Mouse (Mus musculus): ENCODE data around the gene Rpl18a. TPM values are rescaled to one million over a fixed set of nuclear protein-coding genes. Genes with fewer than 3 reads are reported as not detected.

The Rpl18a gene
- polyA plus RNA-seq, 1 experiment: 3,709 TPM

- Histone ChIP-seq H3K27ac (ENCODE audit: insufficient read depth, low read depth, low read length) (no peak overlapping the region), H3K4me1 (ENCODE audit: control insufficient read depth, insufficient read depth, low read length) (no peaks in the 10 kb centered on the region), H3K27me3 (replicated peaks; ENCODE audit: control insufficient read depth, insufficient read depth, low read length) (no peaks in the 10 kb centered on the region), H3K4me3 (ENCODE audit: insufficient read depth, low read depth, low read length) (no peak overlapping the region), H3K36me3 (ENCODE audit: control insufficient read depth, insufficient read depth, low read length) (no peaks in the 10 kb centered on the region)
- 76% methylated on average over 5 of the region's 5 CpGs for WGBS
- TF ChIP-seq CTCF (conservative IDR thresholded peaks at IDR 0.05; ENCODE audit: insufficient read depth, insufficient read length, low read depth, low read length) (no peak), POLR2A (IDR thresholded peaks at IDR 0.05; ENCODE audit: low read depth, low read length) (no peak)
- no peak for DNase-seq
Observed at GRCm38 (mm10) chr8:70928778-70929322, 31.6 kb upstream of the Rpl18a start.

- no peak for DNase-seq
- H3K27me3 ChIP-seq (replicated peaks; ENCODE audit: control insufficient read depth, insufficient read depth, low read length): no peaks in the 10 kb centered on the region
- no peaks in the 10 kb centered on the region for H3K4me1 ChIP-seq (ENCODE audit: control insufficient read depth, insufficient read depth, low read length)
- TF ChIP-seq POLR2A (IDR thresholded peaks at IDR 0.05; ENCODE audit: low read depth, low read length) (no peak), CTCF (conservative IDR thresholded peaks at IDR 0.05; ENCODE audit: insufficient read depth, insufficient read length, low read depth, low read length) (no peak)
- H3K36me3 ChIP-seq (ENCODE audit: control insufficient read depth, insufficient read depth, low read length): no peaks in the 10 kb centered on the region
- no peak overlapping the region for H3K4me3 ChIP-seq (ENCODE audit: insufficient read depth, low read depth, low read length)
- no peak overlapping the region for H3K27ac ChIP-seq (ENCODE audit: insufficient read depth, low read depth, low read length)
- WGBS: 82% methylated on average over 3 of the region's 3 CpGs
Observed at GRCm38 (mm10) chr8:70928096-70928495, 30.9 kb upstream of the Rpl18a start.

- H3K27me3 ChIP-seq (replicated peaks; ENCODE audit: control insufficient read depth, insufficient read depth, low read length): no peaks in the 10 kb centered on the region
- WGBS: 81% methylated on average over 5 of the region's 5 CpGs
- H3K36me3 ChIP-seq (ENCODE audit: control insufficient read depth, insufficient read depth, low read length): no peaks in the 10 kb centered on the region
- DNase-seq: no peak
- H3K27ac ChIP-seq (ENCODE audit: insufficient read depth, low read depth, low read length): no peak overlapping the region
- TF ChIP-seq POLR2A (IDR thresholded peaks at IDR 0.05; ENCODE audit: low read depth, low read length) (no peak), CTCF (conservative IDR thresholded peaks at IDR 0.05; ENCODE audit: insufficient read depth, insufficient read length, low read depth, low read length) (no peak)
- H3K4me1 ChIP-seq (ENCODE audit: control insufficient read depth, insufficient read depth, low read length): no peaks in the 10 kb centered on the region
- H3K4me3 ChIP-seq (ENCODE audit: insufficient read depth, low read depth, low read length): no peak overlapping the region
Observed at GRCm38 (mm10) chr8:70926396-70926795, 29.2 kb upstream of the Rpl18a start.

DNA sequence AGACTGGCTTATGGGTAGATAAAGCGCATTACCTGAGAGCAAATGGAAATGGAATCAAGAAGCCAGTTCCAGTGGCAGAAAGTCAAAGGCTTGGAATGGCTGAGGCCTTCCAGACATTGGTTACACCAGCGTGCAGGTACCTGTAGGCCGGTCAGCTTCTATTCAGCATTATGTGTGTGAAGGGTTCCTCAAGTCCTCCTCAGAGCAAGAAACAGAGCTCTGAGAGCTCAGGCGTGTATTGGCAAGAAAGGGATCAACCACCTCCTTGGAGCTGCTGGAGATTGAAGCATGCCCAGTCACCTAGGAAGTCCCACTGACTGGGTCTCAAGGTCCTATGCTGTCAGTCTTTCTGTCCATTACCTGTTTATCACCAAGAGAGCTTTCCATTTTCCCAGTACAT lies 28.5 kb upstream of the Rpl18a start:
- Histone ChIP-seq H3K27ac (ENCODE audit: insufficient read depth, low read depth, low read length) (no peak overlapping the region), H3K36me3 (ENCODE audit: control insufficient read depth, insufficient read depth, low read length) (no peaks in the 10 kb centered on the region), H3K27me3 (replicated peaks; ENCODE audit: control insufficient read depth, insufficient read depth, low read length) (no peaks in the 10 kb centered on the region), H3K4me1 (ENCODE audit: control insufficient read depth, insufficient read depth, low read length) (no peaks in the 10 kb centered on the region), H3K4me3 (ENCODE audit: insufficient read depth, low read depth, low read length) (no peak overlapping the region)
- no peak for TF ChIP-seq CTCF (conservative IDR thresholded peaks at IDR 0.05; ENCODE audit: insufficient read depth, insufficient read length, low read depth, low read length)
- TF ChIP-seq POLR2A (IDR thresholded peaks at IDR 0.05; ENCODE audit: low read depth, low read length): no peak
- WGBS: 94% methylated on average over 4 of the region's 4 CpGs
- no peak for DNase-seq

- no peak overlapping the region for H3K4me3 ChIP-seq (ENCODE audit: insufficient read depth, low read depth, low read length)
- no peak for DNase-seq
- WGBS: 81% methylated on average over 4 of the region's 4 CpGs
- no peak overlapping the region for H3K27ac ChIP-seq (ENCODE audit: insufficient read depth, low read depth, low read length)
- no peaks in the 10 kb centered on the region for H3K36me3 ChIP-seq (ENCODE audit: control insufficient read depth, insufficient read depth, low read length)
- H3K27me3 ChIP-seq (replicated peaks; ENCODE audit: control insufficient read depth, insufficient read depth, low read length): no peaks in the 10 kb centered on the region
- TF ChIP-seq CTCF (conservative IDR thresholded peaks at IDR 0.05; ENCODE audit: insufficient read depth, insufficient read length, low read depth, low read length) (no peak), POLR2A (IDR thresholded peaks at IDR 0.05; ENCODE audit: low read depth, low read length) (no peak)
- no peaks in the 10 kb centered on the region for H3K4me1 ChIP-seq (ENCODE audit: control insufficient read depth, insufficient read depth, low read length)
Observed at GRCm38 (mm10) chr8:70924151-70924550, 26.9 kb upstream of the Rpl18a start.

DNA sequence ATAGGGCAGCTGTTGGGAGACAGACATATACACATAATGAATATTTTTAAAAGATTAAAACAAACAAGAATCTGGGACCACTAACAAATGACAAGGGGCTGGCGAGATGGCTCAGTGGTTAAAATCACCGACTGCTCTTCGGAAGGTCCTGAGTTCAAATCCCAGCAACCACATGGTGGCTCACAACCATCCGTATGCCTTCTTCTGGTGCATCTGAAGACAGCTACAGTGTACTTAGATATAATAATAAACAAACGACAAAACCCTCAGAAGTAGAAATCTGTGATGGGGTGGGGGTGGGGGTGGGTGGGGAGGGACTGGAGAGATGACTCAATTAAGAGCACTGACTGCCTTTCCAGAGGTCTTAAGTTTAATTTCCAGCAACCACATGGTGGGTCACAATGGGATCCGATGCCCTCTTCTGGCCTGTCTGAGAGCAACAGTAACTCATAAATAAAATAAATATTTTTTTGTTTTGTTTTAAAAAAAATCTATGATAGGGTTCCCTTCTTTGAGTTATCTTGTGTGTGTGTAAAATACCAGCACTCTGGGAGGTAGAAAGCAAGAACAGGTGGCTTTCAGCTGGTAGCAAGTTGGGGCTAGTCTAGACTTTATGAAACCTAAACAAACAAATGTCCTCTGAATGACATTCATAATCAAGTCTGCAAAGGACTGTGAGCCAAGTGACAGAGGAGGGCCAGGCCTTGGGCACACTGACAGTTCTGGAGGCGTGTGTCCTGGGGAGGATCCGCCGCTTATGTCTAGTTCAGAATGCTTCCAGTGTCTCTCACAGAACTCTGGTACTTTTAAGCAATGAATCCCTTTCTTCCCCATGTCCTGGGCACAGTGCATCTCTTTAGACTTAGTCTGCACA lies 23.1 kb upstream of the Rpl18a start:
- Histone ChIP-seq H3K27ac (ENCODE audit: insufficient read depth, low read depth, low read length) (no peak overlapping the region), H3K27me3 (replicated peaks; ENCODE audit: control insufficient read depth, insufficient read depth, low read length) (no peaks in the 10 kb centered on the region), H3K36me3 (ENCODE audit: control insufficient read depth, insufficient read depth, low read length) (no peaks in the 10 kb centered on the region), H3K4me1 (ENCODE audit: control insufficient read depth, insufficient read depth, low read length) (no peaks in the 10 kb centered on the region), H3K4me3 (ENCODE audit: insufficient read depth, low read depth, low read length) (no peak overlapping the region)
- no peak for DNase-seq
- TF ChIP-seq POLR2A (IDR thresholded peaks at IDR 0.05; ENCODE audit: low read depth, low read length) (no peak), CTCF (conservative IDR thresholded peaks at IDR 0.05; ENCODE audit: insufficient read depth, insufficient read length, low read depth, low read length) (no peak)
- 86% methylated on average over 9 of the region's 9 CpGs for WGBS

DNA sequence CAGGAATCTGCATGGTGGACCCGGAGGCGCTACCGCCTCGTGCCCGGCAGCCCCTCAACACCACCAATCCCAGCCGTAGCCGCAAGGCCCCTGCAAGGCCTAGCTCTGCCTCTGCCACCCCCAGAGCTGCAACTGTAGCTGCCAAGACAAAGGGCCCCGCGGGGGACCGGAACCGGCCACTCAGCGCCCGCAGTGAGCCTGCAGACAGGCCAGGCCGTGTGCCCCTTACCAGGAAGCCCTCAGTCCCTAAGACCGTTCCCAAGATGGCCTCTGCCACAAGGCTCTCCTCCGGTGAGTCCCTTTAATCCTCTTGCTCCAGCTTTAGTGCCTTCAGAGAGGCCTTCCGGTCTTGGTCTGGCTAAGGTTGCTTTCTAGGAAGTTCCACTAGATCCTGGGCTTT lies 17.5 kb upstream of the Rpl18a start:
- 95% methylated on average over 17 of the region's 17 CpGs for WGBS
- no peaks in the 10 kb centered on the region for H3K4me1 ChIP-seq (ENCODE audit: control insufficient read depth, insufficient read depth, low read length)
- no peak for TF ChIP-seq CTCF (conservative IDR thresholded peaks at IDR 0.05; ENCODE audit: insufficient read depth, insufficient read length, low read depth, low read length)
- no peak overlapping the region for H3K27ac ChIP-seq (ENCODE audit: insufficient read depth, low read depth, low read length)
- no peak for DNase-seq
- H3K4me3 ChIP-seq (ENCODE audit: insufficient read depth, low read depth, low read length): no peak overlapping the region
- no peaks in the 10 kb centered on the region for H3K27me3 ChIP-seq (replicated peaks; ENCODE audit: control insufficient read depth, insufficient read depth, low read length)
- no peaks in the 10 kb centered on the region; the same call in none of the 2 replicates for H3K36me3 ChIP-seq (ENCODE audit: control insufficient read depth, insufficient read depth, low read length)

All from kidney, adult 2 months (tissue).